Mouse (Mus musculus) frontal cortex, postnatal 36 days (tissue): ENCODE measurements at regions not wholly inside any gene's neighbourhood (a gene's known extent, or its start where the extent isn't known, plus 50 kb on each side); places are given as distances from the start of the nearest gene placed in this dataset.

Experiments
- DNase-seq, 2 experiments: peaks; one replicate each; pipeline ENCODE4 v3.0.0; 2022; ENCODE audit warnings: low spot score in 2 of 2

- DNase-seq = no peak
These were observed 185.1 kb upstream of the Slc5a7 start for GRCm38 (mm10) chr17:54483901-54484300.

GRCm38 (mm10) chr17:54439910-54440309 is 141.1 kb upstream of the Slc5a7 start:
- peak in 1 of 2 experiments; percentile 13 for DNase-seq

DNA sequence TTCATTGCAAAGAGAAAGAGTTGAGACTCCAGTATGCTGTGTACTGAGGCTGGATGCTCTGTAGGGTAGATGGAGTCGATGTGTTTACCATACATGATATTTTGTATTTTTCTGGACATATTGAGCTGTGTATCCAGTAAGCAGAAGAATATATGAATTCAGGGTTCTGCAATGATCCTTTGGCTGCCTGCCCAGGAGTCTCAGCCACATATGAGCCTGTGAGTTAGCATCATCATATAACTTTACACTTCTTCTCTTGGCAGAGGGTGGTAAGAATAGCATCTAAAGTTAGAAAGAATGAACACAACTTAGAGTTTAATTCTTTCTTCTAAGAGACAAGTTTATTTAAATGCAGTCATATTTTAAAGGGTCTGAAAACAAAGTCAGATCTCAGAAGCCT is 139.6 kb upstream of the Slc5a7 start:
- DNase-seq = peak; percentile 50 to 65

GRCm38 (mm10) chr17:54429922-54430321 is 131.1 kb upstream of the Slc5a7 start:
- no peak for DNase-seq

GRCm38 (mm10) chr17:54414260-54414659 is 115.4 kb upstream of the Slc5a7 start:
- DNase-seq = no peak

- DNase-seq = no peak
These were observed 97.6 kb upstream of the Slc5a7 start for GRCm38 (mm10) chr17:54396476-54396875.

- DNase-seq = no peak
These were observed 78.7 kb upstream of the Slc5a7 start for GRCm38 (mm10) chr17:54377500-54377899.

GRCm38 (mm10) chr17:54368611-54369010 is 69.8 kb upstream of the Slc5a7 start:
- peak; percentile 14 to 56 for DNase-seq

DNA sequence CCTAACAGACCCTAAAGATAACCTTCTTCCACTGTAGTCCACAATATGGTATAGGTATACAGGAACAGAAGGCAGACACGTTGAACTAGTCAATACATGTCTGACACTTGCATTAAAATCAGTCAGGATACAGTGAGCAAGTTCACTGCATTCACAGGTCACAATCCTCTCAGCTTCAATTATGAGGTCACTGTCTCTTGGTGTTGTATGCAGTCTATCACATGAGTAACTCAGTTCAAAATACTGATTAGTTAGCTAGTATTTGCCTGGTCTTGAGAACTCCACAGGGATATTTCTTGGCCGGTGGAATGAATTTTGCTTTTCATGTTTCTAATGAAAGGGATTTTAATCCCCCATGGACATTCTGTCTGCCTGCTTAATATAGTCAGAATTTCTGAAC is 69.1 kb upstream of the Slc5a7 start:
- no peak for DNase-seq

GRCm38 (mm10) chr17:54362991-54363390 is 64.2 kb upstream of the Slc5a7 start:
- DNase-seq = no peak

- DNase-seq = no peak
These were observed 54.2 kb upstream of the Slc5a7 start for GRCm38 (mm10) chr17:54353063-54353462.

DNA sequence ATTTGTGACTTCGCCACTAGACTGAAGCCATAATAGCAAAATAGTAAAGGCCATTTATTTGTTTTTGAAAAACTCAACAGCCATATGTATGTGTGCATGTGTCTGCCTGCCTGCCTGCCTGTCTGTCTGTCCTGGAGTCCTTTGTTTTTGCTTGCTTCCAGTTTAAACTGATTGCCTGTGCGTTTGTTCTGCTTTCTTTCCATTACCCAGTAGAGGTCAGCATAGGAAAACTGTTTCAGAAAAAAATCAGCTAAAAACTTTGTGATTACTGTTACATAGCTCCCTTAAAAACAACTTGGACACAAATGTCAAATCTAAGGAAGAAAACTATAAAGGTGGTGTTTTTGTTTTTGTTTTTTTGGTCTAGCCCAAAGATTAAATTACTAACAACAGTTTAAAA is 52.0 kb upstream of the Slc5a7 start:
- DNase-seq = no peak
